ENCODE assay signal across 20 mouse cellular contexts in genomic region chr15:12760747-12761146, GRCm38 (mm10). TPM values are rescaled to one million over a fixed set of nuclear protein-coding genes. Genes with fewer than 3 reads are reported as not detected.
DNase-seq lines count a peak whose midpoint lies in the region; ATAC-seq lines count a peak whose summit lies in the region.
"Had no signal": no experiment of that assay in that cellular context is flagged by ENCODE, and none has a peak within 500 bp of the region (broad histone marks: within the 10 kb centered on the region; RNA-seq: fewer than 3 reads in every experiment).

No protein-coding gene starts in this region.

- H3K4me3 ChIP-seq in heart, embryonic 12.5 days = no peak overlapping the region
- H3K4me3 ChIP-seq: embryonic facial prominence, embryonic 10.5 days; forebrain, embryonic 13.5 days; gastrocnemius, adult 2 months; hindbrain, embryonic 13.5 days had no signal

- DNase-seq in heart, postnatal 25 days (ENCODE audit: low spot score) = no peak
- DNase-seq in 416B (ENCODE audit: low read depth) = peak; percentile 18
- DNase-seq in adipocyte (ENCODE audit: low spot score) = peak; percentile 10
- DNase-seq in heart, postnatal 4 days = peak; percentile 66
- no peak for DNase-seq in kidney, adult 18-20 months
- DNase-seq: adrenal gland, postnatal 10 days; B cell, adult 2 months; cerebellum, adult 11-12 months; cerebellum, adult 9-11 months; forebrain, postnatal 0 days; gastrocnemius, adult 2 months; gastrocnemius, postnatal 25 days; kidney, adult 11 months had no signal

- H3K4me1 ChIP-seq in heart, embryonic 12.5 days (replicated peaks) = peaks cover 34% of the 10 kb centered on the region

- H3K4me2 ChIP-seq in heart, embryonic 12.5 days = no peak overlapping the region
- H3K4me2 ChIP-seq: forebrain, embryonic 13.5 days; hindbrain, embryonic 13.5 days had no signal

- no peaks in the 10 kb centered on the region for H3K27me3 ChIP-seq in heart, embryonic 12.5 days (replicated peaks)
- H3K27me3 ChIP-seq: forebrain, embryonic 13.5 days; hindbrain, embryonic 13.5 days had no signal

- ATAC-seq in heart, embryonic 12.5 days (ENCODE audit: insufficient number of reproducible peaks, low FRiP score) = no peak
- ATAC-seq: CD4-positive, CD25-positive, alpha-beta regulatory T cell, adult 4 months; forebrain, embryonic 13.5 days; forebrain, postnatal 0 days; hindbrain, postnatal 0 days had no signal

- peak overlapping the region; percentile 44; the same call in 1 of the 2 replicates for H3K27ac ChIP-seq in heart, embryonic 12.5 days (ENCODE audit: poor library complexity, severe bottlenecking)
- H3K27ac ChIP-seq: embryonic facial prominence, embryonic 10.5 days; forebrain, embryonic 13.5 days; gastrocnemius, adult 2 months; hindbrain, embryonic 13.5 days; hindbrain, postnatal 0 days had no signal

- H3K36me3 ChIP-seq in heart, embryonic 12.5 days = no peaks in the 10 kb centered on the region
- H3K36me3 ChIP-seq: embryonic facial prominence, embryonic 10.5 days; G1E; hindbrain, embryonic 13.5 days had no signal

- H3K9me3 ChIP-seq in heart, embryonic 12.5 days (replicated peaks) = no peaks in the 10 kb centered on the region
- H3K9me3 ChIP-seq: embryonic facial prominence, embryonic 10.5 days; forebrain, embryonic 13.5 days; G1E; hindbrain, embryonic 13.5 days had no signal

- intact Hi-C loops in heart, postnatal 25 days (cut with DNase I) = no loop called here

- WGBS in heart, embryonic 12.5 days = 70% methylated on average over 6 of the region's 6 CpGs

- no peak overlapping the region for H3K9ac ChIP-seq in heart, embryonic 12.5 days
- H3K9ac ChIP-seq: forebrain, embryonic 13.5 days; forebrain, postnatal 0 days; hindbrain, embryonic 13.5 days had no signal

RNA-seq across cellular contexts. Expression of gene Pdzd2, which starts 21.0 kb away (rescaled TPM):
- polyA plus RNA-seq in heart, embryonic 12.5 days (2016; fragmentation: Nextera tagmentation; extraction: Ambion mirVana) = 14.2 and 14.4 TPM in 2 replicates
- total RNA-seq in heart, postnatal 25 days (2021) = 100 to 1,000 TPM in 1 of 2 experiments, 10 to 100 TPM in 1; 93.0 to 118 TPM
- total RNA-seq in heart, postnatal 4 days (2021) = 100 to 1,000 TPM; 178 to 205 TPM

Comparison
In these comparisons a context has a peak if more than half of its experiments do, and no peak if none do; other contexts are left out.
1. DNase-seq: peak in 416B (single experiment), adipocyte (single experiment) and heart, postnatal 4 days (single experiment); none in heart, postnatal 25 days (single experiment) and kidney, adult 18-20 months (single experiment).